Mouse (Mus musculus) cerebellum, adult 18-20 months (tissue): ENCODE measurements at regions not wholly inside any gene's neighbourhood (a gene's known extent, or its start where the extent isn't known, plus 50 kb on each side); places are given as distances from the start of the nearest gene placed in this dataset.

Source experiments
- DNase-seq, 2 experiments: peaks; one replicate each; pipeline ENCODE4 v3.0.0; 2021

- peak; percentile 19 to 47 for DNase-seq
These were observed 933.6 kb upstream of the Lrrc6 start for GRCm38 (mm10) chr15:67434284-67434683.

GRCm38 (mm10) chr15:67423922-67424321 lies 923.2 kb upstream of the Lrrc6 start:
- no peak for DNase-seq

GRCm38 (mm10) chr15:67422277-67422953 lies 921.7 kb upstream of the Lrrc6 start:
- DNase-seq: no peak

GRCm38 (mm10) chr15:67420776-67421175 lies 920.1 kb upstream of the Lrrc6 start:
- DNase-seq: no peak

GRCm38 (mm10) chr15:67419733-67420132 lies 919.0 kb upstream of the Lrrc6 start:
- no peak for DNase-seq

GRCm38 (mm10) chr15:67417742-67418163 lies 917.0 kb upstream of the Lrrc6 start:
- no peak for DNase-seq

GRCm38 (mm10) chr15:67415840-67416239 lies 915.1 kb upstream of the Lrrc6 start:
- DNase-seq: no peak

GRCm38 (mm10) chr15:67414371-67414930 lies 913.7 kb upstream of the Lrrc6 start:
- no peak for DNase-seq

- DNase-seq: no peak
These were observed 912.9 kb upstream of the Lrrc6 start for GRCm38 (mm10) chr15:67413581-67413980.

- no peak for DNase-seq
These were observed 911.7 kb upstream of the Lrrc6 start for GRCm38 (mm10) chr15:67412394-67412793.

- DNase-seq: no peak
These were observed 910.9 kb upstream of the Lrrc6 start for GRCm38 (mm10) chr15:67411657-67412056.

- DNase-seq: no peak
These were observed 909.3 kb upstream of the Lrrc6 start for GRCm38 (mm10) chr15:67410012-67410411.

GRCm38 (mm10) chr15:67408871-67409559 lies 908.3 kb upstream of the Lrrc6 start:
- no peak for DNase-seq

GRCm38 (mm10) chr15:67407244-67407643 lies 906.5 kb upstream of the Lrrc6 start:
- DNase-seq: no peak

GRCm38 (mm10) chr15:67405523-67405922 lies 904.8 kb upstream of the Lrrc6 start:
- DNase-seq: no peak

- DNase-seq: no peak
These were observed 904.3 kb upstream of the Lrrc6 start for GRCm38 (mm10) chr15:67405011-67405410.

- no peak for DNase-seq
These were observed 901.6 kb upstream of the Lrrc6 start for GRCm38 (mm10) chr15:67402310-67402709.

- DNase-seq: no peak
These were observed 896.6 kb upstream of the Lrrc6 start for GRCm38 (mm10) chr15:67397269-67397668.

- no peak for DNase-seq
These were observed 894.4 kb upstream of the Lrrc6 start for GRCm38 (mm10) chr15:67395114-67395513.

GRCm38 (mm10) chr15:67391918-67392317 lies 891.2 kb upstream of the Lrrc6 start:
- no peak for DNase-seq

GRCm38 (mm10) chr15:67388514-67388913 lies 887.8 kb upstream of the Lrrc6 start:
- no peak for DNase-seq

GRCm38 (mm10) chr15:67386896-67387295 lies 886.2 kb upstream of the Lrrc6 start:
- DNase-seq: no peak

- no peak for DNase-seq
These were observed 872.9 kb upstream of the Lrrc6 start for GRCm38 (mm10) chr15:67373599-67373998.

GRCm38 (mm10) chr15:67373030-67373429 lies 872.3 kb upstream of the Lrrc6 start:
- peak in 1 of 2 experiments; percentile 1 for DNase-seq
